ENCODE assay signal across 7 mouse cellular contexts in genomic region chr4:70535711-70536311, GRCm38 (mm10). TPM values are rescaled to one million over a fixed set of nuclear protein-coding genes. Genes with fewer than 3 reads are reported as not detected.
DNase-seq lines count a peak whose midpoint lies in the region; ATAC-seq and TF ChIP-seq lines count a peak whose summit lies in the region.

No protein-coding gene starts in this region.

- H3K4me3 ChIP-seq in MEL (ENCODE audit: control insufficient read depth in 1 of 2, insufficient read depth in 1 of 2, low read depth in 2 of 2, low read length in 2 of 2), result peak overlapping the region; percentile 81 to 90
- H3K4me3 ChIP-seq in embryonic facial prominence, embryonic 15.5 days (replicated peaks), result peak overlapping the region; percentile 95
- H3K4me3 ChIP-seq in heart, embryonic 15.5 days, result peak overlapping the region; percentile 96
- H3K4me3 ChIP-seq in kidney, embryonic 16.5 days (ENCODE audit: low read length), result peak overlapping the region; percentile 92

- H3K79me2 ChIP-seq in MEL (ENCODE audit: control insufficient read depth, insufficient read depth, low read length, poor library complexity), result no peaks in the 10 kb centered on the region; the same call in 1 of the 2 replicates

- H3K9me3 ChIP-seq in MEL (replicated peaks; ENCODE audit: insufficient read depth, low read length), result no peaks in the 10 kb centered on the region
- H3K9me3 ChIP-seq in embryonic facial prominence, embryonic 15.5 days (replicated peaks), result no peaks in the 10 kb centered on the region
- H3K9me3 ChIP-seq in heart, embryonic 15.5 days (replicated peaks), result no peaks in the 10 kb centered on the region
- H3K9me3 ChIP-seq in kidney, embryonic 16.5 days (ENCODE audit: low read length), result no peaks in the 10 kb centered on the region

- 8% methylated on average over 7 of the region's 7 CpGs for whole genome bisulfite sequencing in embryonic facial prominence, embryonic 15.5 days
- 13% methylated on average over 7 of the region's 7 CpGs for WGBS in heart, embryonic 15.5 days
- 6% methylated on average over 7 of the region's 7 CpGs for WGBS in kidney, embryonic 16.5 days

- no peak for TF ChIP-seq POLR2A in MEL (IDR thresholded peaks at IDR 0.05; ENCODE audit: control insufficient read depth in 1 of 2, insufficient read depth in 1 of 2, low read depth in 1 of 2, low read length in 2 of 2, poor library complexity in 1 of 2)

- peak overlapping the region; percentile 89 for H3K9ac ChIP-seq in MEL (ENCODE audit: control insufficient read depth, low read depth, low read length, poor library complexity, severe bottlenecking)
- H3K9ac ChIP-seq in embryonic facial prominence, embryonic 15.5 days, result peak overlapping the region; percentile 66
- peak overlapping the region; percentile 94 for H3K9ac ChIP-seq in heart, embryonic 15.5 days
- peak overlapping the region; percentile 90 for H3K9ac ChIP-seq in kidney, embryonic 16.5 days (replicated peaks; ENCODE audit: low read length)

- H3K36me3 ChIP-seq in MEL (ENCODE audit: control insufficient read depth in 1 of 2, insufficient read depth in 2 of 2, low read length in 2 of 2), result peaks cover 0 to 25% of the 10 kb centered on the region in 2 experiments; a peak in 2 of 4 replicates
- no peaks in the 10 kb centered on the region for H3K36me3 ChIP-seq in embryonic facial prominence, embryonic 15.5 days
- H3K36me3 ChIP-seq in heart, embryonic 15.5 days, result no peaks in the 10 kb centered on the region
- H3K36me3 ChIP-seq in kidney, embryonic 16.5 days (ENCODE audit: insufficient read depth, low read length), result no peaks in the 10 kb centered on the region

- peak overlapping the region; percentile 91 for H3K4me2 ChIP-seq in embryonic facial prominence, embryonic 15.5 days (replicated peaks)
- H3K4me2 ChIP-seq in heart, embryonic 15.5 days, result peak overlapping the region; percentile 83
- H3K4me2 ChIP-seq in kidney, embryonic 16.5 days (replicated peaks; ENCODE audit: low read depth, low read length), result peak overlapping the region; percentile 70

- TF ChIP-seq EP300 in MEL (IDR thresholded peaks at IDR 0.05; ENCODE audit: low read depth in 1 of 2, low read length in 2 of 2), result peak in 1 of 2 experiments; percentile 57; a peak in 1 of 4 replicates

- H3K4me1 ChIP-seq in MEL (ENCODE audit: control insufficient read depth in 1 of 2, insufficient read depth in 2 of 2, low read length in 2 of 2), result peaks cover 7 to 22% of the 10 kb centered on the region in 2 experiments
- H3K4me1 ChIP-seq in embryonic facial prominence, embryonic 15.5 days, result peaks cover 30% of the 10 kb centered on the region
- peaks cover 18% of the 10 kb centered on the region for H3K4me1 ChIP-seq in heart, embryonic 15.5 days (replicated peaks)
- peaks cover 24% of the 10 kb centered on the region for H3K4me1 ChIP-seq in kidney, embryonic 16.5 days (ENCODE audit: insufficient read depth, low read length)

- no peak for TF ChIP-seq CTCF in MEL (IDR thresholded peaks at IDR 0.05 in 2 of 3, conservative IDR thresholded peaks at IDR 0.05 in 1 of 3; ENCODE audit: control insufficient read depth in 1 of 3, insufficient read depth in 1 of 3, low read depth in 2 of 3, low read length in 3 of 3, poor library complexity in 1 of 3, severe bottlenecking in 1 of 3)

- no peaks in the 10 kb centered on the region for H3K27me3 ChIP-seq in MEL (ENCODE audit: control insufficient read depth in 1 of 2, insufficient read depth in 2 of 2, low read length in 2 of 2)
- H3K27me3 ChIP-seq in embryonic facial prominence, embryonic 15.5 days, result no peaks in the 10 kb centered on the region
- no peaks in the 10 kb centered on the region for H3K27me3 ChIP-seq in heart, embryonic 15.5 days
- H3K27me3 ChIP-seq in kidney, embryonic 16.5 days (ENCODE audit: insufficient read depth, low read length), result no peaks in the 10 kb centered on the region

- H3K27ac ChIP-seq in MEL (ENCODE audit: control insufficient read depth, low read depth, low read length), result no peak overlapping the region; the same call in 1 of the 2 replicates
- peak overlapping the region; percentile 92 for H3K27ac ChIP-seq in embryonic facial prominence, embryonic 15.5 days (replicated peaks)
- H3K27ac ChIP-seq in heart, embryonic 15.5 days, result peak overlapping the region; percentile 94
- peak overlapping the region; percentile 90 for H3K27ac ChIP-seq in kidney, embryonic 16.5 days (ENCODE audit: low read length)

- peak; percentile 62 for DNase-seq in MEL (ENCODE audit: low read depth, low spot score)
- DNase-seq in adrenal gland, adult 8-10 months, result peak; percentile 56
- peak; percentile 61 for DNase-seq in lung, postnatal 10 days
- DNase-seq in ovary, postnatal 36 days (ENCODE audit: low spot score), result peak; percentile 28

- peak; percentile 16 for ATAC-seq in embryonic facial prominence, embryonic 15.5 days (ENCODE audit: insufficient number of reproducible peaks, low FRiP score, low TSS enrichment, low read depth)
- no peak for ATAC-seq in heart, embryonic 15.5 days (replicated peaks; ENCODE audit: insufficient number of reproducible peaks, insufficient read depth, low FRiP score, low read depth)
- ATAC-seq in kidney, embryonic 16.5 days (ENCODE audit: low FRiP score, low TSS enrichment), result 0 out of 2 replicates have a peak, but pooled peaks have one; percentile 1

- no peak for TF ChIP-seq RAD21 in MEL (IDR thresholded peaks at IDR 0.05; ENCODE audit: low read depth, low read length)

TF ChIP-seq in MEL, 35 proteins besides CTCF, POLR2A, EP300 and RAD21:
- TF ChIP-seq GATA1 (IDR thresholded peaks at IDR 0.05; ENCODE audit: low read depth, low read length) (0 out of 2 replicates have a peak, but pooled peaks have one; percentile 28), TAL1 (IDR thresholded peaks at IDR 0.05; ENCODE audit: low read length) (peak; percentile 19; the same call in 1 of the 2 replicates), UBTF (IDR thresholded peaks at IDR 0.05; ENCODE audit: borderline replicate concordance, insufficient read depth, low read depth, low read length) (no peak), MEF2A (IDR thresholded peaks at IDR 0.05; ENCODE audit: extremely low read depth, insufficient replicate concordance, low read depth, low read length, poor library complexity, severe bottlenecking) (no peak), MYB (IDR thresholded peaks at IDR 0.05; ENCODE audit: low read depth, low read length) (no peak), CHD2 (IDR thresholded peaks at IDR 0.05; ENCODE audit: low read length) (no peak), NELFE (IDR thresholded peaks at IDR 0.05; ENCODE audit: low read depth, low read length) (no peak), RCOR1 (IDR thresholded peaks at IDR 0.05; ENCODE audit: low read depth, low read length) (peak; percentile 43; the same call in 1 of the 2 replicates), TCF12 (IDR thresholded peaks at IDR 0.05; ENCODE audit: low read depth, low read length) (peak; percentile 14; the same call in 1 of the 2 replicates), USF1 (IDR thresholded peaks at IDR 0.05; ENCODE audit: low read depth, low read length) (no peak)

RNA-seq across cellular contexts. Expression of gene Megf9, which starts 1.0 kb away (rescaled TPM):
- 2.1 and 2.4 TPM in 2 replicates for total RNA-seq in MEL (2012; rRNA removed)
- 1 to 10 TPM in 1 of 2 experiments, not detected in 1; 3.2 TPM for polyA plus RNA-seq in MEL (2012; ENCODE audit: insufficient read depth in 1 of 2, insufficient read length in 2 of 2, low read depth in 1 of 2, low replicate concordance in 2 of 2, missing spikeins in 1 of 2)
- 10 to 100 TPM; 26.1 to 31.7 (median 28.8) TPM for total RNA-seq in adrenal gland, adult 8-10 months (2022)
- polyA plus RNA-seq in embryonic facial prominence, embryonic 15.5 days (2015; fragmentation: Nextera tagmentation; extraction: Ambion mirVana), result 14.0 and 15.3 TPM in 2 replicates
- 3.5 and 5.5 TPM in 2 replicates for polyA plus RNA-seq in heart, embryonic 15.5 days (2015; fragmentation: Nextera tagmentation; extraction: Ambion mirVana)
- polyA plus RNA-seq in kidney, embryonic 16.5 days (2015; fragmentation: Nextera tagmentation; extraction: Ambion mirVana), result 11.9 and 13.7 TPM in 2 replicates
